In genomic region chr5:24597901-24598569, GRCm38 (mm10) we compare ENCODE assay signal across 8 mouse cellular contexts. TPM values are rescaled to one million over a fixed set of nuclear protein-coding genes. Genes with fewer than 3 reads are reported as not detected.
DNase-seq lines count a peak whose midpoint lies in the region; ATAC-seq and TF ChIP-seq lines count a peak whose summit lies in the region.

No protein-coding gene starts in this region.

- H3K4me3 ChIP-seq in heart, embryonic 10.5 days: peak overlapping the region; percentile 68
- H3K4me3 ChIP-seq in ES-E14 (ENCODE audit: insufficient read depth in 1 of 2, low read depth in 1 of 2, low read length in 2 of 2, poor library complexity in 1 of 2, severe bottlenecking in 1 of 2): peak overlapping the region; percentile 60 to 66
- H3K4me3 ChIP-seq in forebrain, embryonic 15.5 days: peak overlapping the region; percentile 50
- H3K4me3 ChIP-seq in liver, embryonic 14.5 days (ENCODE audit: insufficient read depth in 1 of 2, low read depth in 2 of 2, low read length in 2 of 2): peak overlapping the region in 1 of 2 experiments; percentile 0; a peak in 1 of 4 replicates

- intact Hi-C loops in heart, postnatal 25 days (cut with DNase I): loop anchor here (5.0 kb wide), 2 partner anchors 66 to 86 kb away; no protein-coding TSS in a partner anchor

- no peaks in the 10 kb centered on the region for H3K9me3 ChIP-seq in heart, embryonic 10.5 days
- no peaks in the 10 kb centered on the region for H3K9me3 ChIP-seq in ES-E14 (ENCODE audit: control insufficient read depth, insufficient read depth, low read depth, low read length)
- H3K9me3 ChIP-seq in forebrain, embryonic 15.5 days: no peaks in the 10 kb centered on the region
- H3K9me3 ChIP-seq in liver, embryonic 14.5 days (ENCODE audit: control insufficient read depth, low read length): no peaks in the 10 kb centered on the region

- H3K4me2 ChIP-seq in forebrain, embryonic 15.5 days (replicated peaks): peak overlapping the region; percentile 71
- H3K4me2 ChIP-seq in liver, embryonic 14.5 days (ENCODE audit: low read depth): peak overlapping the region; percentile 47

- H3K27me3 ChIP-seq in heart, embryonic 10.5 days (ENCODE audit: insufficient read depth, poor library complexity, severe bottlenecking): peaks cover 29% of the 10 kb centered on the region; the same call in 1 of the 2 replicates
- no peaks in the 10 kb centered on the region for H3K27me3 ChIP-seq in forebrain, embryonic 15.5 days
- H3K27me3 ChIP-seq in liver, embryonic 14.5 days (ENCODE audit: control insufficient read depth, insufficient read depth, low read length): peaks cover 53% of the 10 kb centered on the region

- no peak for ATAC-seq in forebrain, embryonic 15.5 days (replicated peaks)
- 0 out of 2 replicates have a peak, but pooled peaks have one; percentile 2 for ATAC-seq in liver, embryonic 14.5 days (ENCODE audit: insufficient read depth)

- in situ Hi-C loops in ES-E14 (cut with MboI; ENCODE audit: low sequenced_read_pairs in 2 of 2, unreplicated experiment in 2 of 2): no loop called here

- peak overlapping the region; percentile 55 for H3K9ac ChIP-seq in ES-E14 (ENCODE audit: insufficient read depth, low read depth, low read length, poor library complexity, severe bottlenecking)
- H3K9ac ChIP-seq in forebrain, embryonic 15.5 days (replicated peaks): peak overlapping the region; percentile 73
- H3K9ac ChIP-seq in liver, embryonic 14.5 days (replicated peaks): no peak overlapping the region

- 28% methylated on average over 15 of the region's 15 CpGs for WGBS in heart, embryonic 10.5 days
- WGBS in forebrain, embryonic 15.5 days: 11% methylated on average over 15 of the region's 15 CpGs
- 23% methylated on average over 15 of the region's 15 CpGs for WGBS in liver, embryonic 14.5 days (ENCODE audit: insufficient replicate concordance)

- H3K36me3 ChIP-seq in heart, embryonic 10.5 days: peaks cover 40% of the 10 kb centered on the region
- no peaks in the 10 kb centered on the region for H3K36me3 ChIP-seq in ES-E14 (ENCODE audit: control insufficient read depth, insufficient read depth, low read length, poor library complexity, severe bottlenecking)
- peaks cover 21% of the 10 kb centered on the region for H3K36me3 ChIP-seq in forebrain, embryonic 15.5 days
- H3K36me3 ChIP-seq in liver, embryonic 14.5 days (replicated peaks; ENCODE audit: control insufficient read depth, insufficient read depth, low read depth): no peaks in the 10 kb centered on the region

- H3K4me1 ChIP-seq in heart, embryonic 10.5 days: peaks cover 70% of the 10 kb centered on the region
- peaks cover 4 to 13% of the 10 kb centered on the region in 2 experiments; a peak in 3 of 4 replicates for H3K4me1 ChIP-seq in ES-E14 (ENCODE audit: control insufficient read depth in 2 of 2, insufficient read depth in 2 of 2, low read length in 2 of 2, poor library complexity in 1 of 2)
- H3K4me1 ChIP-seq in forebrain, embryonic 15.5 days: peaks cover 73% of the 10 kb centered on the region
- no peaks in the 10 kb centered on the region for H3K4me1 ChIP-seq in liver, embryonic 14.5 days (replicated peaks; ENCODE audit: control insufficient read depth in 2 of 2, insufficient read depth in 2 of 2, low read length in 1 of 2)

- TF ChIP-seq CTCF in liver, embryonic 14.5 days (IDR thresholded peaks at IDR 0.05; ENCODE audit: low read depth): no peak

- H3K27ac ChIP-seq in heart, embryonic 10.5 days: peak overlapping the region; percentile 86
- H3K27ac ChIP-seq in ES-E14 (ENCODE audit: insufficient read depth, low read depth, low read length, poor library complexity, severe bottlenecking): no peak overlapping the region
- H3K27ac ChIP-seq in forebrain, embryonic 15.5 days (replicated peaks): peak overlapping the region; percentile 92
- H3K27ac ChIP-seq in liver, embryonic 14.5 days: no peak overlapping the region

- no peak for DNase-seq in heart, embryonic 10.5 days (ENCODE audit: low spot score)
- no peak for DNase-seq in heart, postnatal 25 days (ENCODE audit: low spot score)
- DNase-seq in ES-E14 (ENCODE audit: low read depth, low spot score): no peak
- no peak for DNase-seq in liver, embryonic 14.5 days (ENCODE audit: low read depth in 3 of 3, low spot score in 3 of 3)
- no peak for DNase-seq in ovary, postnatal 10 days (ENCODE audit: low spot score)
- no peak for DNase-seq in adrenal gland, postnatal 4 days (ENCODE audit: low spot score in 2 of 2)
- no peak for DNase-seq in right cerebral cortex, postnatal 25 days

- TF ChIP-seq EP300 in liver, embryonic 14.5 days (IDR thresholded peaks at IDR 0.05; ENCODE audit: low read depth): no peak

TF ChIP-seq in ES-E14, 5 proteins besides CTCF, POLR2A, EP300 and RAD21:
- TF ChIP-seq ZNF384 (IDR thresholded peaks at IDR 0.05; ENCODE audit: low read depth, low read length): no peak
- TF ChIP-seq CHD2 (IDR thresholded peaks at IDR 0.05; ENCODE audit: low read depth, low read length): no peak
- no peak for TF ChIP-seq ZC3H11A (IDR thresholded peaks at IDR 0.05; ENCODE audit: borderline replicate concordance, low read depth, low read length)
- TF ChIP-seq MAFK (IDR thresholded peaks at IDR 0.05; ENCODE audit: insufficient read depth, low read depth, low read length): no peak
- no peak for TF ChIP-seq HCFC1 (IDR thresholded peaks at IDR 0.05; ENCODE audit: borderline replicate concordance, insufficient read depth, low read length)

RNA-seq across cellular contexts. Expression of gene Chpf2, which starts 11.5 kb away (rescaled TPM):
- polyA plus RNA-seq in heart, embryonic 10.5 days (2016; fragmentation: Nextera tagmentation; extraction: Ambion mirVana): 19.1 and 22.8 TPM in 2 replicates
- total RNA-seq in heart, postnatal 25 days (2021): 1 to 10 TPM; 7.8 to 9.7 TPM
- 23.0 and 23.7 TPM in 2 replicates for total RNA-seq in ES-E14 (2012; rRNA removed)
- polyA plus RNA-seq in forebrain, embryonic 15.5 days (2015; fragmentation: Nextera tagmentation; extraction: Ambion mirVana): 19.7 and 21.1 TPM in 2 replicates
- 5.6 and 5.9 TPM in 2 replicates for polyA plus RNA-seq in liver, embryonic 14.5 days (2012; rRNA removed)
- 5.9 and 6.5 TPM in 2 replicates for polyA plus RNA-seq in liver, embryonic 14.5 days (2014; fragmentation: Nextera tagmentation; extraction: Ambion mirVana)
- 10 to 100 TPM; 59.1 to 68.4 TPM for total RNA-seq in adrenal gland, postnatal 4 days (2021)

RNA-seq across cellular contexts. Expression of gene Abcf2, which starts 20.8 kb away (rescaled TPM):
- 107 and 126 TPM in 2 replicates for polyA plus RNA-seq in heart, embryonic 10.5 days (2016; fragmentation: Nextera tagmentation; extraction: Ambion mirVana)
- 10 to 100 TPM; 48.0 to 53.2 TPM for total RNA-seq in heart, postnatal 25 days (2021)
- total RNA-seq in ES-E14 (2012; rRNA removed): 139 and 171 TPM in 2 replicates
- polyA plus RNA-seq in forebrain, embryonic 15.5 days (2015; fragmentation: Nextera tagmentation; extraction: Ambion mirVana): 101 and 106 TPM in 2 replicates
- polyA plus RNA-seq in liver, embryonic 14.5 days (2012; rRNA removed): 29.2 and 33.6 TPM in 2 replicates
- 50.9 and 53.5 TPM in 2 replicates for polyA plus RNA-seq in liver, embryonic 14.5 days (2014; fragmentation: Nextera tagmentation; extraction: Ambion mirVana)
- 10 to 100 TPM; 54.7 to 59.8 TPM for total RNA-seq in adrenal gland, postnatal 4 days (2021)

RNA-seq across cellular contexts. Expression of gene Smarcd3, which starts 26.2 kb away (rescaled TPM):
- polyA plus RNA-seq in heart, embryonic 10.5 days (2016; fragmentation: Nextera tagmentation; extraction: Ambion mirVana): 73.7 and 92.1 TPM in 2 replicates
- total RNA-seq in heart, postnatal 25 days (2021): 10 to 100 TPM; 69.0 to 69.3 TPM
- 4.9 and 8.5 TPM in 2 replicates for total RNA-seq in ES-E14 (2012; rRNA removed)
- 171 and 176 TPM in 2 replicates for polyA plus RNA-seq in forebrain, embryonic 15.5 days (2015; fragmentation: Nextera tagmentation; extraction: Ambion mirVana)
- polyA plus RNA-seq in liver, embryonic 14.5 days (2012; rRNA removed): 1.1 and 1.5 TPM in 2 replicates
- polyA plus RNA-seq in liver, embryonic 14.5 days (2014; fragmentation: Nextera tagmentation; extraction: Ambion mirVana): 0.95 and 1.0 TPM in 2 replicates
- 10 to 100 TPM; 27.9 to 30.6 TPM for total RNA-seq in adrenal gland, postnatal 4 days (2021)

RNA-seq across cellular contexts. Expression of gene 4931409K22Rik, which starts 41.4 kb away (rescaled TPM):
- 0.06 and 0.09 TPM in 2 replicates for polyA plus RNA-seq in heart, embryonic 10.5 days (2016; fragmentation: Nextera tagmentation; extraction: Ambion mirVana)
- not detected for total RNA-seq in heart, postnatal 25 days (2021)
- 0.13 and 0.21 TPM in 2 replicates for total RNA-seq in ES-E14 (2012; rRNA removed)
- polyA plus RNA-seq in forebrain, embryonic 15.5 days (2015; fragmentation: Nextera tagmentation; extraction: Ambion mirVana): 0.42 and 0.56 TPM in 2 replicates
- 0.03 TPM in 1 of 2 replicates, not detected in the other for polyA plus RNA-seq in liver, embryonic 14.5 days (2012; rRNA removed)
- polyA plus RNA-seq in liver, embryonic 14.5 days (2014; fragmentation: Nextera tagmentation; extraction: Ambion mirVana): not detected in 2 replicates
- under 1 TPM in 1 of 2 experiments, not detected in 1; 0.11 TPM for total RNA-seq in adrenal gland, postnatal 4 days (2021)

RNA-seq across cellular contexts. Expression of gene Asb10, which starts 57.3 kb away (rescaled TPM):
- 1.6 and 3.3 TPM in 2 replicates for polyA plus RNA-seq in heart, embryonic 10.5 days (2016; fragmentation: Nextera tagmentation; extraction: Ambion mirVana)
- total RNA-seq in heart, postnatal 25 days (2021): 10 to 100 TPM; 85.1 to 85.9 TPM
- 0.18 and 0.53 TPM in 2 replicates for total RNA-seq in ES-E14 (2012; rRNA removed)
- 0.11 and 0.42 TPM in 2 replicates for polyA plus RNA-seq in forebrain, embryonic 15.5 days (2015; fragmentation: Nextera tagmentation; extraction: Ambion mirVana)
- 0.08 and 0.13 TPM in 2 replicates for polyA plus RNA-seq in liver, embryonic 14.5 days (2012; rRNA removed)
- polyA plus RNA-seq in liver, embryonic 14.5 days (2014; fragmentation: Nextera tagmentation; extraction: Ambion mirVana): not detected in 2 replicates
- total RNA-seq in adrenal gland, postnatal 4 days (2021): 1 to 10 TPM; 2.6 to 3.0 TPM

Comparison
In these comparisons a context has a peak if more than half of its experiments do, and no peak if none do; other contexts are left out.
1. H3K27ac ChIP-seq: peak in heart, embryonic 10.5 days (single experiment) and forebrain, embryonic 15.5 days (single experiment); none in ES-E14 (single experiment) and liver, embryonic 14.5 days (single experiment).